Mouse (Mus musculus): Measurements from ENCODE around the gene Cd68. TPM values are rescaled to one million over a fixed set of nuclear protein-coding genes. Genes with fewer than 3 reads are reported as not detected.
"Not testable (repeated sequence)": the region's sequence is repeated elsewhere in the genome, so short reads cannot be mapped to it uniquely, and the experiment has no call there.

The Cd68 gene
- total and polyA plus RNA-seq, 2 experiments from 2014 or later, result 2.6 to 6.1 TPM

- no peaks in the 10 kb centered on the region for H3K4me1 ChIP-seq (ENCODE audit: control insufficient read depth, insufficient read depth)
- peak; percentile 48 for DNase-seq (ENCODE audit: low spot score)
- no peaks in the 10 kb centered on the region for H3K9me3 ChIP-seq (replicated peaks; ENCODE audit: control insufficient read depth, low read length)
- H3K9ac ChIP-seq (replicated peaks; ENCODE audit: low read depth, low read length), result no peak overlapping the region
- TF ChIP-seq EP300 (IDR thresholded peaks at IDR 0.05; ENCODE audit: low read depth) (no peak), CTCF (IDR thresholded peaks at IDR 0.05; ENCODE audit: low read depth) (peak; percentile 91)
- H3K4me3 ChIP-seq (ENCODE audit: low read depth, low read length), result no peak overlapping the region
- no peak for ATAC-seq (ENCODE audit: insufficient read depth, low read depth)
- H3K4me2 ChIP-seq (ENCODE audit: low read depth, low read length), result no peak overlapping the region
- no peaks in the 10 kb centered on the region for H3K27me3 ChIP-seq (ENCODE audit: control insufficient read depth, insufficient read depth, low read length)
- no peaks in the 10 kb centered on the region for H3K36me3 ChIP-seq (replicated peaks; ENCODE audit: control insufficient read depth, insufficient read depth, low read length)
- H3K27ac ChIP-seq (ENCODE audit: low read depth), result no peak overlapping the region
- WGBS, result 34% methylated on average over 6 of the region's 6 CpGs
Measured at GRCm38 (mm10) chr11:69628286-69628685, 37.7 kb downstream of the Cd68 start.

GRCm38 (mm10) chr11:69624339-69624738, 41.6 kb downstream of the Cd68 start:
- H3K27ac ChIP-seq (ENCODE audit: low read depth); DNase-seq (ENCODE audit: low spot score); H3K4me3 ChIP-seq (ENCODE audit: low read depth, low read length); H3K9ac ChIP-seq (replicated peaks; ENCODE audit: low read depth, low read length); ATAC-seq (ENCODE audit: insufficient read depth, low read depth); H3K9me3 ChIP-seq (replicated peaks; ENCODE audit: control insufficient read depth, low read length); H3K36me3 ChIP-seq (replicated peaks; ENCODE audit: control insufficient read depth, insufficient read depth, low read length); H3K27me3 ChIP-seq (ENCODE audit: control insufficient read depth, insufficient read depth, low read length); H3K4me2 ChIP-seq (ENCODE audit: low read depth, low read length): not testable (repeated sequence)
- 87% methylated on average over 2 of the region's 2 CpGs for WGBS
- peaks cover 11% of the 10 kb centered on the region for H3K4me1 ChIP-seq (ENCODE audit: control insufficient read depth, insufficient read depth)

- ATAC-seq (ENCODE audit: insufficient read depth, low read depth) (no peak), DNase-seq (ENCODE audit: low spot score) (no peak)
- Histone ChIP-seq H3K9me3 (replicated peaks; ENCODE audit: control insufficient read depth, low read length) (no peaks in the 10 kb centered on the region), H3K4me2 (ENCODE audit: low read depth, low read length) (no peak overlapping the region), H3K4me3 (ENCODE audit: low read depth, low read length) (no peak overlapping the region), H3K36me3 (replicated peaks; ENCODE audit: control insufficient read depth, insufficient read depth, low read length) (no peaks in the 10 kb centered on the region), H3K27me3 (ENCODE audit: control insufficient read depth, insufficient read depth, low read length) (no peaks in the 10 kb centered on the region), H3K4me1 (ENCODE audit: control insufficient read depth, insufficient read depth) (peaks cover 11% of the 10 kb centered on the region), H3K27ac (ENCODE audit: low read depth) (no peak overlapping the region), H3K9ac (replicated peaks; ENCODE audit: low read depth, low read length) (no peak overlapping the region)
- no peak for TF ChIP-seq CTCF (IDR thresholded peaks at IDR 0.05; ENCODE audit: low read depth)
- no peak for TF ChIP-seq EP300 (IDR thresholded peaks at IDR 0.05; ENCODE audit: low read depth)
- 69% methylated on average over 4 of the region's 4 CpGs for WGBS
Measured at GRCm38 (mm10) chr11:69623006-69623405, 42.9 kb downstream of the Cd68 start.

- H3K4me1 ChIP-seq (ENCODE audit: control insufficient read depth, insufficient read depth), result peaks cover 11% of the 10 kb centered on the region
- ATAC-seq (ENCODE audit: insufficient read depth, low read depth) (no peak), DNase-seq (ENCODE audit: low spot score) (no peak)
- H3K4me2 ChIP-seq (ENCODE audit: low read depth, low read length), result peak overlapping the region; percentile 80
- TF ChIP-seq EP300 (IDR thresholded peaks at IDR 0.05; ENCODE audit: low read depth), result no peak
- TF ChIP-seq CTCF (IDR thresholded peaks at IDR 0.05; ENCODE audit: low read depth), result no peak
- no peaks in the 10 kb centered on the region for H3K27me3 ChIP-seq (ENCODE audit: control insufficient read depth, insufficient read depth, low read length)
- no peaks in the 10 kb centered on the region for H3K9me3 ChIP-seq (replicated peaks; ENCODE audit: control insufficient read depth, low read length)
- no peaks in the 10 kb centered on the region for H3K36me3 ChIP-seq (replicated peaks; ENCODE audit: control insufficient read depth, insufficient read depth, low read length)
- H3K27ac ChIP-seq (ENCODE audit: low read depth), result peak overlapping the region; percentile 58; the same call in 1 of the 2 replicates
- peak overlapping the region; percentile 71 for H3K4me3 ChIP-seq (ENCODE audit: low read depth, low read length)
- H3K9ac ChIP-seq (replicated peaks; ENCODE audit: low read depth, low read length), result peak overlapping the region; percentile 76
- WGBS, result 38% methylated on average over 6 of the region's 6 CpGs
Measured at GRCm38 (mm10) chr11:69622406-69622805, 43.5 kb downstream of the Cd68 start.

DNA sequence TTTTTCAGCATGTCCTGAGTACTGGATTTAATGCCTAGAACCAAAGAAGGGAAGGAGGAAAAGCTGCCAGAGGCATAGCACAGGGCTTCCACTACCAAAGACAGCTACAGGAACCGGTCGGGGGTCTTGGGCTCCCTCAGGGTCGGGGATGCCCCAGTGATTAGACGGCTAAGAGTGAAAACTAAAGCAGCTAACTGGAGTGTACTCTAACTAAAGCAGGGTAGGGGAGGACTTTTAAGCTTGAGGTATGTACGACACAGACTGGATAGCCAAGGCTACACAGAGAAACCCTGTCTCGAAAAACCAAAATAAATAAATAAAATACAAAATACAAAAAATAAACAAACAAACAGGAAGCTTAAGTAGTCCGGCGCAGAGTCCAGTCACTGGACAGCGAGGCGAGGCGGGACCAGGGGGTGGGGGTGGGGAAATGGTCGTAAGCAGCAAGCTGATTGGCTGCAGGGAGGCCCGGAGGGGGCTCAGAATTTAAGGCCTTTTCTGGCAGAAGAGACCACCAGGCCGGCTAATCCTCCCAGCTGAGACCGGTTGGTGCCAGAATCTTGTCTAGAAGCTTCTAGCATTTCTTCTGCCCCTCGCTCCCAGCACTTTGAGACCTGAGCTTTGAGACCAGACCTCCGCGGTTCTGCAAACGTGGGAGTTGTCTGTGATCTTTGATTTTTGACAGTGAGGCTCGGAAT, 44.2 kb downstream of the Cd68 start, which contains the start of gene Sat2:
Gene Sat2, plus strand, starts transcription at position 454 of the 698 bp plus-strand sequence.
- peak; percentile 74 for DNase-seq (ENCODE audit: low spot score)
- under 1% methylated on average over 20 of the region's 20 CpGs for WGBS
- Histone ChIP-seq H3K4me2 (ENCODE audit: low read depth, low read length) (peak within 1 kb of the TSS; percentile 80), H3K4me1 (ENCODE audit: control insufficient read depth, insufficient read depth) (peaks cover 11% of the 10 kb centered on the region), H3K27ac (ENCODE audit: low read depth) (peak within 1 kb of the TSS; percentile 58), H3K27me3 (ENCODE audit: control insufficient read depth, insufficient read depth, low read length) (no peaks in the 10 kb centered on the region), H3K9me3 (replicated peaks; ENCODE audit: control insufficient read depth, low read length) (no peaks in the 10 kb centered on the region), H3K36me3 (replicated peaks; ENCODE audit: control insufficient read depth, insufficient read depth, low read length) (no peaks in the 10 kb centered on the region), H3K4me3 (ENCODE audit: low read depth, low read length) (peak within 1 kb of the TSS; percentile 71), H3K9ac (replicated peaks; ENCODE audit: low read depth, low read length) (peak within 1 kb of the TSS; percentile 76)
- ATAC-seq (ENCODE audit: insufficient read depth, low read depth), result peak; percentile 85
- no peak for TF ChIP-seq CTCF (IDR thresholded peaks at IDR 0.05; ENCODE audit: low read depth)
- no peak for TF ChIP-seq EP300 (IDR thresholded peaks at IDR 0.05; ENCODE audit: low read depth)

Data from heart, postnatal 0 days (tissue).